Mouse (Mus musculus): ENCODE measurements around the gene Arrdc3. TPM values are rescaled to one million over a fixed set of nuclear protein-coding genes. Genes with fewer than 3 reads are reported as not detected.
"Not testable (repeated sequence)": the region's sequence is repeated elsewhere in the genome, so short reads cannot be mapped to it uniquely, and the experiment has no call there.

Gene Arrdc3
- 10 to 100 TPM; 49.4 to 52.5 TPM for total RNA-seq (2021)
- long read RNA-seq, full-length matches to known transcripts, result 67 of 74 reads
- long read RNA-seq, partial matches to known transcripts, result 3 of 74 reads
- long read RNA-seq, other reads (novel, unspliced or antisense), result 4 of 74 reads

DNA sequence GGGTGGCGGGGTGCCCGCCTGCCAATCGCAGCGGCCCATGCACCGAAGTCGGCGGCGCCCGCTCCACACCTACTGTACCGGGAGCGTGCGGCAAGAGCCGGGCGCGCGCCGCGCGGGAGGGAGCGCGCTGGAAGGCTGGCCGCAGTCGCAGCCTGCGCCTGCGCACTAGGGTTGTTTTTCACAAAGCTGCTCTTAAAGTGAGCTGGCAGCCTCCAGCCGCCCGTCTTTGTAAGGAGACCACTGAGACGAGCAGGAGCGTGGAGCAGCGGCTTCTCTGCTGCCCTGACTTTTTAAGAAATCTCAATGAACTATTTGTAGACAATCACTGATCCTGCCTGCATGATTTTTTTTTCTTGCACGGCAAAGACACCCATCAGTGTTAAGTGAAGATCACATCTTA, at the start of gene Arrdc3:
Arrdc3 (plus strand) TSS at position 195 of the 400 bp plus-strand sequence.
- peak; percentile 95 to 99 for DNase-seq (ENCODE audit: low spot score in 2 of 2)

DNA sequence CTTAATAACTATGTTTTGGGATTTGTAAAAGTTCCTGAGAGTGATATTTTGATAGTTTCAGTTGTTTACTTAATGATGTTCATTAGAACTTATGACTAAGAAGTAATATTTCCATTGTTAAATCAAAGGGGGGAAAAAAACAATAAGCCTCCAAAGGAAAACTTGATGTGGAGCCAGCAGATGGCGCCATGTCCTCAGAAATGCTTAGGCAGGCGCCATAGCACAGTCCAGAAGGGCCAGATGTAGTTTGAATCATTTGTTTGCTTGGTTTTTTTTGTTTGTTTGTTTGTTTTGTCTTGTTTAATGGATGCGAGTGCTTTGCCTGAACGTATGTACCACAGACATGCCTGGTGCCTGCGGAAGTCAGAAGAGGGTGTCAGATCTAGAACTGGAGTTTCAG, 21.0 kb upstream of the Arrdc3 start:
- DNase-seq (ENCODE audit: low spot score in 2 of 2), result peak in 1 of 2 experiments; percentile 77

DNA sequence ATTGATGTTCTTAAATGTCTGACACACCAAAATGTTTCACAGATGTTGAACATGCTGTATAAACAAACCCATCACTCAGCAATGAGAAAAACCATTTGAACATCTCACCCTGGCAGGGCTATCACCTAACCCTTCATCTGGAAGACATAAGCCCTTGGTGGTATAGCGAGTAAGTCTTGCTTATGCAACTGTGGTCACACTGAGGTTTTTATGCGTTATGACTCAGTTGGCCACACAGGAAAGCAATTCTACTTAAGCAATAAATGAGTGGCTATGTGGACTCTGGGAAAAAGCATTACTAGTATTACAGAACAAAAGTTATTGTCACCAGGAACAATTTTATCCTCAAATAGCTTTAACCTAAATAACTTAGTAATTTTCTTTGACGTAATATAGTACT, 19.0 kb upstream of the Arrdc3 start:
- no peak for DNase-seq (ENCODE audit: low spot score in 2 of 2)

DNA sequence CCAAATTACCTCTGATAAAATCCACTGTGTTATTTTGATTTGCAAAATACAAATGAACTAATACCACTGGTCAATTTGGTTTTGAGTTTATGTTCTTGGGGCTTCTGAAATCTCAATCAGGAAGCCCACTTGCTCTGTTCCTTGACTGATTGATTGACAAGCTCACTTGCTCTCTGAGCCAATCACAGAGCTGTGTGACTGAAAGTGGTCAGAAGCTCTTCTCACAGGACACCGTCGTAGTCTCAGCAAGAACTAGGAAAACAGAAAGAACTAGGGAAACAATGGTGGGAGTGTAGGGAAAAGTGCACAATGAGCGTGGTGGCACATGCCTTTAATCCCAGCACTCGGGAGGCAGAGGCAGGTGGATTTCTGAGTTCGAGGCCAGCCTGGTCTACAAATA, 8.1 kb upstream of the Arrdc3 start:
- no peak for DNase-seq (ENCODE audit: low spot score in 2 of 2)

DNA sequence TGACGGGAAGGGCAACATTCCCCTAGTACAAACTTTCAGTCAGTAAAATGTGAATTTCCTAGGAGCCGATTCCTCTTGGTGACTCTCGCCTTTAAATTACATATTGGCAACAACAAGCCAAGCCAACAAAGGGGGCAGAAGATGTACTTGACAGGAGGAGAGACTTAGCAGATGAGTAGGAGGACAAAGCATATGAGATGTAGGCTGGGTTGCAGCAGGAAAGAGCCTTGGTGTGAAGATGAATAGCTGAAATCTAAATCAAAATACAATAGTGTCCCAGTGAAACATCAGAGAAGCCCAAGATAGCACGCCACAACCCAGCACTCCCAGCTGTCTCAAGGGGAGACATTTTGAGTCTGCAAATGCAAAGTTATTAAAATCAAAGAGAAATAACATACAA, 2.4 kb upstream of the Arrdc3 start:
- DNase-seq (ENCODE audit: low spot score in 2 of 2), result peak; percentile 34 to 71

DNA sequence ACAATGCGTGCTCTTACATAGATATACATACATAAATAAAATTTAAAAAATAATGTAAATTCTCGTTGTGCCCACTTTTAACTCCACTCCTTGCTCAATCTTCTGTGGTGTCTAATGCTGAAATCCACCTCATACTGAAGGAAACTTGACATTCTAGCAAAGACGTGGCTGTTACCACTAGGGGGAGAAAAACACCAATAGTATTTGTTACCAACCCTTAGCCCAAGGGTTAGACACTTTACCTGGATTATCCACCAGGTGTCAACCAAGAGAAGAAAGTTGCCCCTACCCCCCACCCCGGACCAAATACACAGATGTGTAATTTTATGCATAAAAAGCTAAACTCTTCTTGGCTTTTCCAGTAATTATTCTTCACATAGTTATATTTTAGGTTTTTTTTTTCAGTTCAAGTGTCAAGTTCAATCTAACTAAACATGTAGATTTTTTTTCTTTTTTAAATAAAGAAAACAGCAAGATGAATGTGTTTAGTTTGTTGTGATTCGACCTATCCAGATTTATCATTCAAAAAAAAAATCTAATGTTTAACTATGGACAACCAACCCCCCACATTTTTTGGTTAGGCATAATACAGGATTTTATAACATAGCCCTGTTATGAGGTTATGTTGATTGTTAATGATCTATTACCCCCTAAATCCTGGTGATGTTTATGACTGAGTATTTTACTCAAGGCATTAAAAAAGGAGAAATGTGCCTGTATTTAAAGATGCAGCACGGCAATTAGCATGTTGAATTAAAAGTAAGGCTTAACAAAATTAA, 1.3 kb upstream of the Arrdc3 start:
- peak in 1 of 2 experiments; percentile 76 for DNase-seq (ENCODE audit: low spot score in 2 of 2)

DNA sequence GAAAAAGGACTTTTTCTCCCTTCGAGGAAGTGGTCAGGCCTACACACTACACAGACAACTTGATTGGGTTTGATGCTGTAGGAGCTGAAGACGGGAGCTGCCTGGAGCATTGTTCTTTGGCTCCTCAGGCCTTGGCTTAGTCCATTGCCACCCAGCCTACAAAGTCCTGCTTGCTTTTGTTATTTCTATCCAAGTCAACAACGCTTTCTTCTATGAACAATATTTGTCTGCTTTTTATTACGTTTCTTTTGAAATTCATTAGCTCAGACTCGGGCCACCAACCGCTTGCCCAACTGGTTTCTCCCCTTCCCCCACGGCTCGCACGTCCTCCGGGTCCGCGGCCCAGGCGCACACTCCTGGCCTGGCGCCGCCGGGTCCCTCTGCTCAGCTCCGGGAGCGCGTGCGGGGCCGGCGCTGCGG, 458 bp upstream of the Arrdc3 start:
- DNase-seq (ENCODE audit: low spot score in 2 of 2), result peak in 1 of 2 experiments; percentile 73

DNA sequence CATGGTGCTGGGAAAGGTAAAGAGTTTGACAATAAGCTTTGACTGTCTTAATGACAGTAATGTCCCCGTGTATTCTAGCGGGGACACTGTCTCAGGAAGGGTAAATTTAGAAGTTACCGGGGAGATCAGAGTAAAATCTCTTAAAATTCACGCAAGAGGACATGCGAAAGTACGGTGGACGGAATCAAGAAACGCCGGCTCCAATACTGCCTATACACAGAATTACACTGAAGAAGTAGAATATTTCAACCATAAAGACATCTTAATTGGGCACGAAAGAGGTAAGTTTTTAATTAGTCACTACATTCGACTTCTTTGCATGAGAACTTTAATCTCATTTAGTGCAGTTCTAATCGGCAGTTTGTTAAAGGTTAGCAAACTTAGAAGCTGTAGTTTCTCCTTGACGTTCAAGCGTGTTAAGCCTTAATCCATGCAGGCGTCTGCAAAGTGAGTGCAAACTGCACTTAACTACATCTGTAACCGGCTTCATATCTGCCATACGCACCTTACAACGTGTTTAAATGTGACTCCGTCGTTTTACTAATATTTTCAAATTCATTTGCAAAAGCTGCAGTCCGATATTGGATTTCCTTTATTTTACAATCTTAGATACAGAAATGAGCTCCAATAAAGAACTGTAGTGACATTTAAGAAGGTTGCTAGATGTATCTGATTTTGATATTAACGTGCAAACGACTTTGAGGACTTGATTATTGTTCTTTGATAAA, 629 bp downstream of the Arrdc3 start:
- DNase-seq (ENCODE audit: low spot score in 2 of 2), result no peak

DNA sequence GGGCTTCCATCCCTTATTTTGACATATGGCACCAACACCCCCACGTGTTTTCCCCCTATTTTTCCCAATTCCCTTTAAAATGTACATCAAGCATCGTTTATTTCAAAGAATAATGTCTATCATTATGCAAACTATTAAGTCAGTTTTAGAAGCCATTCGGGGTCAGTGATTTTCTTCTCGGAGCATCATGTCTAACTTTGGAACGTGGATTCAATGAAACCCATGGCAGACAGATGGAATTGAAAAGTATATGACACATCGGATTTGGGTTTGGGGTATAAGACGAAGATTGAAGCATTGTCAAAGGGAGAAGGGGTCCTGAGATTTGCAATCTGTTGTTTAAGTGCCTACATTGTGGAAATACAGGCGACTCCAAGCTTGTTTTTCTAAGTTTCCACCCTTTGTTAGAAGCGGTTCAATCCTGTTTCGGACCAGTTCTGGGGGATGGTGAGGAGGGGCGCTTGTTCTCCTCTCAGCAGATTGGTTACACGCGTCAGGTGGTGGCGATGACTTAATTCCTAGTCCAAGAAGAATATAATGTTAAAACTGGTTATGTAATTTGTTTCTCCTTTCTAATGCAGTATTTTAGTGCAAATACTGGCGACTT, 1.3 kb downstream of the Arrdc3 start:
- DNase-seq (ENCODE audit: low spot score in 2 of 2), result peak; percentile 78 to 89

DNA sequence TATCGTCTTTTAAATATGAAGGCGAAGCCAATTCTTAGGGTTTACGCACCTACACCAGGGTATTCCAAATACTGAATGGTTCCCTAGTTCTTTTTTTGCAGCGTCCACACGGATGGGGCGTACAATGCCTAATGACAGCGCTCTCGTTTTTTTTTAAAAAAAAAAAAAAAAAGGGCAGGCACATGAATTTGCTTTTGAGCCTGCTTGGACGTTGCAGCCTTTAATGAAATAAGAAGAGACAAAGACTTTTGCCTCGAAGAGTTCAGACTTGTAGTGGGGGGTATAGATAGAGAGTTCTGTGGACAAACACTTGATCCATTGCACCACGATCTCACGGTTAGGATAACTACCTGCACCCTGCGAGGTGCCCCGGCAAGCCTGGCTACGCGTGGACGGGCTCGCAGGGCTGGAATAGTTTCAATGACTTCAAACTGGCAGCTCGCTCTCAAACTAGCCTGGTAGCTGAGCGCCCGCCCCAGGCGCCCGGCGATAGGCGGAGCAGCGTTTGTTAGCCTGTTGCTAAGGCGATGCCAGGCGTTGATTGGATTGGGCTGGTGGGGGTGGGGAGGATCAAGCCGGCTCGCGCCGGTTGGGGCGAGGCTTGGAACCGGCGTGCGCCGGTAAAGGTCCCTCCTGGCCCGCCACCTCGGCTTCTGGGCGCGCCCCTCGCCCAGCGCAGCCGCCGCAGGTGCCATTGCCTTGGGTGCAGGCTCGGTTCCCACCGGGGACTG, 2.1 kb downstream of the Arrdc3 start:
- peak; percentile 93 to 97 for DNase-seq (ENCODE audit: low spot score in 2 of 2)

DNA sequence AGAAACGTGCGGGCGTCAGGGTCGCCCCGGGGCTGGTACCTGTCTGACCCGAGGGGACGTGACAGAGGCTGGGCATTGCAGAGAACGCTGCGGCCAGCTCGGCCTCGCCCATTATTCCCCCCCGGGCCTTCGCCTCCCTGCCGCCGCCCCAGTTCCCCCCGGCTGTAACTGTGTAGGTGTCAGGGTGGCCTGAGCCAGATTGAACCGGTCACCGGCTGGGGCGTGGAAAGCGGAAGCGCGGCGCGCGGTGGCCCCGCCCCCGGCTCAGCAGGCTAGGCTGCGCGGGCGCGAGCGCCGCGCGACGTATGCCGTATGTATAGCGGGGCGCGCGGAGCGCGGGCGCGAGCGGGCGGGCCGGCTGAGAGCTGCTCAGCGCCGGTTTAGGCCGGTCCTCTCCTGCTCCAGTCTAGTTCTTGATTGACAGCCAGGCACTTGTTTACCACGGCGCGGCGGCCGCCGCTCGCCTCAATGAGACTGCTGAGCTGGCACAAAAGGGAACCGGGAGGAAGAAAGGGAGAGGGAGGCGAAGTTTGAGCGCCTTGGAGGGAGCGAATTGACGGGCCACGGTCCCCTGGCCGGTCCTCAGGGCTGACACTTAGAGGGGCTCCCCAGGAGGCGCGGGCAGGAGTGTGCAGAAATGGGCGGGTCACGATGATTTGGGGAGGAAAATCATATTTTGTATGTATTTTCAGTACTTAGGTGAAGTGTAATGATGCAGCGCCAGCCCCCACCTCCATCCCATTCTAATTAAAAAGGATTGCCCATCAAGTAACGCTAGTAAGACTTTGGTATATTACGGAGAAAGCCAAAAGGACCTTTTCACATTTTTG, 2.9 kb downstream of the Arrdc3 start:
- DNase-seq (ENCODE audit: low spot score in 2 of 2), result peak; percentile 88 to 93

DNA sequence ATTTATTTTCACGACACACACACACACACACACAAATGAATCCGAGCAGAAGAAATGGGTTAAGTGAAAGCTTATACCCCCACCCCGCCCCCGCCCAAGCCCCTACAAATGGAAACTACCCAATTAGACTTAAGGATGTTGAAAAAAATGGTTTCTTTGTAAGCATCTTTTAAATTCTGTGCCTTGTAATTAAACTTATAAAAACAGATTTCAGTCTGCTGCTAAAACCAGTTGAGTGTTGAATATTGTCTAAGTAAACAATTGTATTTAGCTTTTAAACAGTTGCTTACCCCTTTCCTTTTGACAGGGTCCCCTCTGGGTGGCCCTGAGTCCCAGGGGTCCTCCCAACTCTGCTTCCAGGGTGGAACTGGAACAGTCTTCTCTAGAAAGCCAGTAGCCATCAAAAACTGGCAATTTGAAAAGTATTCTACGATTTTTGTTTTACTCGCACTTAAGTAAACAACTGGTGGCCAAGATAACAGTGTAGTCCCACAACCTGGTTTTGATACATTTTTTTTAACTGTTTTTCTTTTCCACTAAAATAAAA, 3.6 kb downstream of the Arrdc3 start:
- no peak for DNase-seq (ENCODE audit: low spot score in 2 of 2)

DNA sequence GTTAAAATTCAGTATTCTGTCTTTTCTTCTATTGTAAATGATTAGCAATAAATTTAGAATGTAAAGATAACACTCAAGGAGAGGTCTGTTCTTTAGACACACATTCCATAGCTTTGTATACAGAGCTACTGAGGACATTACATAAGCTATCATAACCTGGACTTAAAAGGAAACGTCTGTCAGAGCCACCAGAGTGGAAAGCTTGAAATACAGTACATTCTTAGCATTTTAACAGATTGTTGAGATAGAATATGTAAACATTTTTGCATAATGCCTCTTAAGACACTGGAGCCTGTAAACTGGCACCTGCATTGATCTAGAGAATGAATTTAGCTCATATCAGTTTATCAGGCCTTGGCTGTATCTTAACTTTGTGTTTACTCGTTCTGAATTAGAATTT, 4.7 kb downstream of the Arrdc3 start:
- no peak for DNase-seq (ENCODE audit: low spot score in 2 of 2)

DNA sequence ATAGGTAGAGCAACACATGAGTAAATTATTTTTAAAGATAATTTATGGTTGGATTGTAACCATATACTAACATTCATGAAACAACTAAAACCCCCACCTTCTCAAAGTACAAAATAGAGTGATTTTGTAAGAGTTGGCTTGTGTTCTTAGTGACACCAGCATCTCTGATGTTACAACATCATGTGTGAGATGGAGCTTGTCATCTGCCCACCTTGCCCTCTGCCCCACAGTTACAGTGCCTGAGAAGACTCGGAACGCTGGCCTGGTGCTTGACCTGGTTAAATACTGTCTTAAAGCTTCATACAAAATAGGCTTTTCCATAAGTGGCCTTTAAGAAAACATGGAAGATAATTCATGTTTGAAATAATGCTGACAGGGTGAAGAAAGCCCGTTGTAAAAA, 11.7 kb downstream of the Arrdc3 start:
- DNase-seq (ENCODE audit: low spot score in 2 of 2), result not testable (repeated sequence)

DNA sequence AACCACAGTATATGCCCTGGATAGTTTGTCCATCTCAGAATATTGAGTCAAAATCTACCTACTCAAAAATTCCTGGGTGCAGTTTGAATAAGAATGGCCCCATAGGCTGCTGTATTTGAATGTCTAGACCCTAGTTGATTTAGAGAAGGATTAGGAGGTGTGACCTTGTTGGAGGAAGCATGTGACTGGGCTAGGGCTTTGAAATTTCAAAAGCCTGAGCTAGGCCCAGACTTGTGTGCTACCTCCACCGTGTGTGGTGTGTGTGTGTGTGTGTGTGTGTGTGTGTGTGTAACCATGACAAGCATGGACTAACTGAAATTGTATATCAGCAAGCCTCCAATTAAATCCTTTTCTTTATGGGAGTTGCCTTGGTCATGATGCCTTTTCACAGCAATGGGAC, 14.2 kb downstream of the Arrdc3 start:
- DNase-seq (ENCODE audit: low spot score in 2 of 2), result no peak

DNA sequence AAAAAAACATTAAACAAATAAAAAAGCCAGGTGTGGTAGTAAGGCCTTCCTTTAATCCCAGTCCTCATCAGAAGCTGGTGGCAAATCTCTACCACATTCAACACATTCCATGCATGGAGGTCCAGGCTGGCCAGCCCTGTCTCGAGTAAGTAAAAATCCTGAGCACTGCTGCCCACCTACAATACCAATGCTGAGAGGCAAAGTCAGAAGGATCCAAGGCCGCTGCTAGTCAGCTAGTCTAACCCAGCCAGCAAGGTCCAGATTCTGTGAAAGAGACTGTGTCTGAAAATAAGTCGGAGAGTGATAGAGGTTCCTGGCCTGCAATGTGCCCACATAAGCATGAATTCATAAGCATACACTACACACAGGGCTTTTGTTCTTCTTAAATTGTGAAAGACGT, 14.9 kb downstream of the Arrdc3 start:
- DNase-seq (ENCODE audit: low spot score in 2 of 2), result no peak

DNA sequence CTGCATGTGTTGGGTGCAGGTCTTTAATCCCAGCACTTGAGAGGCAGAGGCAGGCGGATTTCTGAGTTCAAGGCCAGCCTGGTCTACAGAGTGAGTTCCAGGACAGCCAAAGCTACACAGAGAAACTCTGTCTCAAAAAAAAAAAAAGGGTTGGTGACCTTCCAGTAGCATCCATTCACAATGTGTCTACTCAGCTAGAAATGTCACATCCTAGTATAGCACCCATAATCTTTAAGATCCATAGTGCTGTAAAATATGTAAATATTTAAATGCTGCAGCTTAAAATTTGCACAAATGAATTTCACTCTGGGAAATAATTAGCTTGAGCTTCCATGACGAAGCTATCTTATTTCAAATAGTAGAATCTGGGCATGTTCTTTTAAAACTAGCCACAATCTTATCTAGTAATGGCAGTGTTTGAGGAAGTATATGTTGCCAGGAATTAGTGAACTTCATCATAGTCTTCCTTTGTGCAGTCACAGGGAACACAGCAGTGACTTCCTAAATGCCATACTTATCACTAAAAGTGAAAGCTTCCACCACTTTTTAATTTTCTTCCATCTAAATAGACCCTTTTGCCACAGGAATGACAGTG, 16.3 kb downstream of the Arrdc3 start:
- DNase-seq (ENCODE audit: low spot score in 2 of 2), result no peak

DNA sequence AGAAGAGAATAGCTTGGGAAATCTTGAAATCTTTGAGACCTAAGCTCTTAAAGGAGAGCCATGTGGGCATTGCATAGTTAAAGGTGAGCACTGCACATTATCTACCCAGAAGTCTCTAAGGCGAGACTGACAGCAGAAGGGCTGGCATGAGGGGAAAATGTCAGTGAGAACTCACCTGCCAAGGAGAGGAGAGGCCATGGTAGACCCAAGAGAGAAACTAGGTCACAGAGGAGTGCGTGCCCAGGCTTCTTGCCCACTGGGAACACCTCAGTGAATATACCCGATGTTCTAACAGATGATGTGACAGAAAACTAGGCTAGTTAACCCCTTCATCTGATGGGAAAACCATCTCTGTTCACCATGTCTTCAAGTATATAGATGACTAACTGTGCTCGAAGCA, 18.2 kb downstream of the Arrdc3 start:
- no peak for DNase-seq (ENCODE audit: low spot score in 2 of 2)

DNA sequence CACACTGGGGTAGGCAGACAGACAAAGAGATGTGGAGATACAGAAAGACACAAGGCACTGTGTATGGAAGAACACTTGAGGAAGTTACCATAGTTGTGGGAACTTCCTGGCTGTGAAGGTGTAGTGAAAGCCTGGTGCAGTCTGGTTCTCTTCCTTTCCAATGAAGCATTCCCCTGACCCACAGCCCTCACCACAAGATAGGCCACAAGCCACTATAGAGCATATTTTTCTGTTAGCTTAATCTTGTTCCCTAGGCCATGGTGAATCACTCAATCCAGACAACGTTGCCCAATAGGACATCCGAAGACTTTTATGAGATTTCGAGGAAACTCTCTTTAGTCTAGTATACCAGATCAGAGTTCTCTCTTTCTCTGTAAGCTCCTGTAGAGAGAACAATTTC, 19.6 kb downstream of the Arrdc3 start:
- no peak for DNase-seq (ENCODE audit: low spot score in 2 of 2)

DNA sequence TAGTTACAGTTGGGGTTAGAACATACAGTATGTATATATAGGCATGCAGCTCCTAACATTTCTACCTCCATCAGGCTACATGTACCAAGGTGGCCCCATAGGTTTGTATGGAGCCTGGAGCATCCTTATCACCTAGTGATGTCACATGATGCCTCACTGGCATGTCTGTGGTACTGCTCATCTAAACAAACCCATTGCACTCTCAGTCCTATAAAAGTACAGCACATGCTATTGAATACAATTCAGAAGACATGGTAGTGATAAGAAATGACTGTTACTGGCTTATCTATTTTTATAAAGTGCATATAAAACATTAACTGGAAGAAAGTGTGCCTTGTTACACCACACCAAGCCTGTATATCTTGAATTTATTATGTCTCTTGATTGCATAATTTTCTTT, 30.2 kb downstream of the Arrdc3 start:
- DNase-seq (ENCODE audit: low spot score in 2 of 2), result no peak
